ENCODE assay signal across 7 mouse cellular contexts in the genomic region with DNA sequence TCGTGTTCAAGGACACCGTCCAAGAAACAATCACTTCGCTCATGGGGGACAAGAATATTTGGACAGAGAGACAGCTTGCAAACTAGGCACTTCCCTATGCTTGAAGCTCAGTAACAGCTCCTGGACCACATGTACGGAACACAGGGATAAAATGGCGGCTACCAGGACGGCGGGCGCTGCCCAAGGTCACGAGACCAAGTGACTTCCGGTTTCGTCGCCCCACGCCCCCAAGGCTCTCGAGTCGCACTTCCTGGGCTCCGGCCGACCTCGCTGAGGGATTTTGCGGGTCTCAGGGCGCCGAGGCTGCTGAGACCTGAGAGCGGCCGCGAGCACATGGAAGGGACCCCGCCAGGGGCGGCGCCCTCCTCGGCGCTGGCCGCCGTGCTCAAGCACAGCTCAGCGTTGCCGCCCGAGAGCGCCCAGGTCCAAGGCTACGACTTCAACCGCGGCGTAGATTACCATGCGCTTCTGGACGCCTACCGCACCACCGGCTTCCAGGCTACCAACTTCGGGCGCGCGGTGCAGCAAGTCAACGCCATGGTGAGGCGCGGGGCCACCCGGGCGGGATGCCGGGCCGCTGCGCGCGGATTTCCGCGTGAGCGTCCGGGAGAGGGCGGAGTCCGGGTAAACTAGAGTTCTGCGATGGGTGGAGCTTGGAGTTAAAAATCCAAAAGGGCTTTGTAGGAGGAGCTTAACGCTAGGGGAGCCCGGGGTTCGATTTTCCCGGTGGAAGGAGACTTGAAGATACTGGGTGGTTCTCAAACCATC. TPM values are rescaled to one million over a fixed set of nuclear protein-coding genes. Genes with fewer than 3 reads are reported as not detected.
DNase-seq lines count a peak whose midpoint lies in the region; ATAC-seq lines count a peak whose summit lies in the region.

A gene (plus strand): TSS at position 244 of the 768 bp plus-strand sequence.

- H3K9ac ChIP-seq in limb, embryonic 11.5 days (ENCODE audit: low read length): peak within 1 kb of the TSS; percentile 74
- peak within 1 kb of the TSS; percentile 70 for H3K9ac ChIP-seq in midbrain, embryonic 14.5 days (replicated peaks; ENCODE audit: low read length)

- no peaks in the 10 kb centered on the region for H3K27me3 ChIP-seq in embryonic facial prominence, embryonic 10.5 days (replicated peaks; ENCODE audit: low read depth, poor library complexity, severe bottlenecking)
- H3K27me3 ChIP-seq in limb, embryonic 11.5 days (ENCODE audit: control insufficient read depth, insufficient read depth, low read length): no peaks in the 10 kb centered on the region
- H3K27me3 ChIP-seq in midbrain, embryonic 14.5 days (ENCODE audit: control insufficient read depth, insufficient read depth, low read length): no peaks in the 10 kb centered on the region

- peaks cover 53% of the 10 kb centered on the region for H3K36me3 ChIP-seq in embryonic facial prominence, embryonic 10.5 days (replicated peaks)
- H3K36me3 ChIP-seq in limb, embryonic 11.5 days (ENCODE audit: control insufficient read depth, insufficient read depth, low read length): peaks cover 8% of the 10 kb centered on the region; the same call in 1 of the 2 replicates
- peaks cover 55% of the 10 kb centered on the region for H3K36me3 ChIP-seq in midbrain, embryonic 14.5 days (ENCODE audit: control insufficient read depth, insufficient read depth, low read length)

- WGBS in embryonic facial prominence, embryonic 10.5 days: under 1% methylated on average over 68 of the region's 68 CpGs
- under 1% methylated on average over 64 of the region's 68 CpGs for WGBS in limb, embryonic 11.5 days
- under 1% methylated on average over 66 of the region's 68 CpGs for WGBS in midbrain, embryonic 14.5 days

- no peaks in the 10 kb centered on the region for H3K9me3 ChIP-seq in embryonic facial prominence, embryonic 10.5 days
- H3K9me3 ChIP-seq in limb, embryonic 11.5 days (ENCODE audit: control insufficient read depth, low read length): no peaks in the 10 kb centered on the region
- no peaks in the 10 kb centered on the region for H3K9me3 ChIP-seq in midbrain, embryonic 14.5 days (ENCODE audit: control insufficient read depth, low read length)

- peak; percentile 93 for DNase-seq in adrenal gland, postnatal 10 days
- DNase-seq in embryonic facial prominence, embryonic 10.5 days (ENCODE audit: low spot score): peak; percentile 92
- peak; percentile 93 for DNase-seq in kidney, adult 18-20 months
- peak; percentile 93 for DNase-seq in limb, embryonic 11.5 days (ENCODE audit: low spot score)
- DNase-seq in midbrain, embryonic 14.5 days: peak; percentile 96
- peak; percentile 83 to 87 for DNase-seq in spleen, adult 18-20 months

- peak within 1 kb of the TSS; percentile 94 for H3K4me3 ChIP-seq in embryonic facial prominence, embryonic 10.5 days
- peak within 1 kb of the TSS; percentile 90 for H3K4me3 ChIP-seq in limb, embryonic 11.5 days (ENCODE audit: low read depth, low read length)
- peak within 1 kb of the TSS; percentile 91 for H3K4me3 ChIP-seq in midbrain, embryonic 14.5 days (replicated peaks; ENCODE audit: low read depth, low read length)

- H3K27ac ChIP-seq in embryonic facial prominence, embryonic 10.5 days (replicated peaks): peak within 1 kb of the TSS; percentile 97
- H3K27ac ChIP-seq in limb, embryonic 11.5 days (replicated peaks; ENCODE audit: low read depth, low read length): peak within 1 kb of the TSS; percentile 91
- peak within 1 kb of the TSS; percentile 91 for H3K27ac ChIP-seq in midbrain, embryonic 14.5 days (replicated peaks; ENCODE audit: low read depth, low read length)

- peak within 1 kb of the TSS; percentile 64 for H3K4me2 ChIP-seq in limb, embryonic 11.5 days (ENCODE audit: low read depth, severe bottlenecking)
- peak within 1 kb of the TSS; percentile 75 for H3K4me2 ChIP-seq in midbrain, embryonic 14.5 days (ENCODE audit: low read length)

- H3K4me1 ChIP-seq in embryonic facial prominence, embryonic 10.5 days: peaks cover 23% of the 10 kb centered on the region
- no peaks in the 10 kb centered on the region for H3K4me1 ChIP-seq in limb, embryonic 11.5 days (ENCODE audit: control insufficient read depth, insufficient read depth, low read length)
- peaks cover 11% of the 10 kb centered on the region for H3K4me1 ChIP-seq in midbrain, embryonic 14.5 days (ENCODE audit: control insufficient read depth, insufficient read depth, low read length)

- peak; percentile 87 for ATAC-seq in granulocyte monocyte progenitor cell, adult 5-6 weeks (replicated peaks; ENCODE audit: poor library complexity, severe bottlenecking)
- ATAC-seq in limb, embryonic 11.5 days (ENCODE audit: insufficient number of reproducible peaks, low FRiP score, low TSS enrichment, low read depth): peak; percentile 85
- peak; percentile 89 for ATAC-seq in midbrain, embryonic 14.5 days (ENCODE audit: low FRiP score, low TSS enrichment)

RNA-seq across cellular contexts. Expression of the gene that starts here (rescaled TPM):
- total RNA-seq in adrenal gland, postnatal 10 days (2021): 10 to 100 TPM; 35.7 to 36.5 TPM
- polyA plus RNA-seq in embryonic facial prominence, embryonic 10.5 days (2016; fragmentation: Nextera tagmentation; extraction: Ambion mirVana): 70.5 and 74.5 TPM in 2 replicates
- 42.0 and 66.5 TPM in 2 replicates for total RNA-seq in granulocyte monocyte progenitor cell, adult 5-6 weeks (2014; fragmentation: Nextera tagmentation)
- total RNA-seq in granulocyte monocyte progenitor cell, adult 5-6 weeks (2017): 19.6 and 30.1 TPM in 2 replicates
- 69.4 and 73.8 TPM in 2 replicates for polyA plus RNA-seq in limb, embryonic 11.5 days (2014; fragmentation: Nextera tagmentation; extraction: Ambion mirVana)
- polyA plus RNA-seq in midbrain, embryonic 14.5 days (2014; fragmentation: Nextera tagmentation; extraction: Ambion mirVana): 88.8 and 95.8 TPM in 2 replicates

Comparison
In these comparisons a context has a peak if more than half of its experiments do, and no peak if none do; other contexts are left out.
1. Peak in every context shown above with its lines: DNase-seq, ATAC-seq, H3K4me3 ChIP-seq and H3K27ac ChIP-seq.